Comparison of ENCODE assay signal across 25 mouse cellular contexts in genomic region chr1:166787945-166788344, GRCm38 (mm10).
DNase-seq lines count a peak whose midpoint lies in the region; ATAC-seq lines count a peak whose summit lies in the region.
"Had no signal": no experiment of that assay in that cellular context is flagged by ENCODE, and none has a peak within 500 bp of the region (broad histone marks: within the 10 kb centered on the region; RNA-seq: fewer than 3 reads in every experiment).

No protein-coding gene starts in this region.

- ATAC-seq in midbrain, embryonic 11.5 days (ENCODE audit: low FRiP score): no peak
- peak; percentile 32 to 48; a peak in 1 of 4 replicates for ATAC-seq in hematopoietic stem cell, adult 5-6 weeks (replicated peaks in 1 of 2; ENCODE audit: insufficient read depth in 1 of 2, low FRiP score in 2 of 2, low TSS enrichment in 1 of 2, low read depth in 1 of 2, poor library complexity in 2 of 2, severe bottlenecking in 2 of 2)
- ATAC-seq: activated CD4-positive, CD25-positive, alpha-beta regulatory T cell, adult 4 months; hindbrain, embryonic 16.5 days; intestine, postnatal 0 days; liver, postnatal 0 days; lung, postnatal 0 days; midbrain, embryonic 15.5 days had no signal

- DNase-seq in midbrain, embryonic 11.5 days (ENCODE audit: low spot score, missing footprints): peak; percentile 35
- no peak for DNase-seq in midbrain, embryonic 10.5 days (ENCODE audit: low spot score)
- peak; percentile 79 for DNase-seq in NIH3T3 (ENCODE audit: low read depth)
- DNase-seq in layer of hippocampus, postnatal 14 days (ENCODE audit: low spot score in 2 of 2): no peak
- DNase-seq in cerebellum, adult 9-10 months: no peak
- DNase-seq in B cell, adult 2 months: no peak
- DNase-seq: adrenal gland, postnatal 10 days; cerebellum, adult 11 months; cerebellum, postnatal 10 days; gastrocnemius, adult 2 months; liver; liver, postnatal 0 days; thymus, postnatal 36 days had no signal

- H3K9me3 ChIP-seq in midbrain, embryonic 11.5 days (ENCODE audit: control insufficient read depth, low read length): no peaks in the 10 kb centered on the region
- no peaks in the 10 kb centered on the region for H3K9me3 ChIP-seq in midbrain, embryonic 10.5 days (replicated peaks)
- H3K9me3 ChIP-seq: heart, embryonic 10.5 days; hindbrain, embryonic 10.5 days; limb, embryonic 10.5 days; megakaryocyte, embryonic 14.5 days; midbrain, embryonic 15.5 days; neural tube, embryonic 13.5 days had no signal

- no peak overlapping the region for H3K4me2 ChIP-seq in midbrain, embryonic 11.5 days
- H3K4me2 ChIP-seq: midbrain, embryonic 15.5 days; neural tube, embryonic 13.5 days had no signal

- H3K9ac ChIP-seq in midbrain, embryonic 11.5 days (ENCODE audit: low read length): no peak overlapping the region
- H3K9ac ChIP-seq: liver, postnatal 0 days; midbrain, embryonic 15.5 days; neural tube, embryonic 13.5 days had no signal

- 79% methylated on average over 1 of the region's 1 CpGs for WGBS in midbrain, embryonic 11.5 days
- WGBS in midbrain, embryonic 10.5 days: 87% methylated on average over 1 of the region's 1 CpGs

- H3K4me1 ChIP-seq in midbrain, embryonic 11.5 days (ENCODE audit: control insufficient read depth, insufficient read depth, low read length): peaks cover 6% of the 10 kb centered on the region
- H3K4me1 ChIP-seq in midbrain, embryonic 10.5 days: peaks cover 10% of the 10 kb centered on the region
- H3K4me1 ChIP-seq: heart, embryonic 10.5 days; limb, embryonic 10.5 days; neural tube, embryonic 13.5 days had no signal

- H3K27me3 ChIP-seq in midbrain, embryonic 11.5 days (ENCODE audit: control insufficient read depth, insufficient read depth, low read length): no peaks in the 10 kb centered on the region
- H3K27me3 ChIP-seq in midbrain, embryonic 10.5 days (ENCODE audit: low read depth, poor library complexity, severe bottlenecking): no peaks in the 10 kb centered on the region
- H3K27me3 ChIP-seq: megakaryocyte, embryonic 14.5 days; midbrain, embryonic 15.5 days; neural tube, embryonic 13.5 days had no signal

- H3K4me3 ChIP-seq in midbrain, embryonic 11.5 days (ENCODE audit: low read depth, low read length): no peak overlapping the region
- H3K4me3 ChIP-seq in midbrain, embryonic 10.5 days: no peak overlapping the region
- H3K4me3 ChIP-seq: gastrocnemius, adult 2 months; heart, embryonic 10.5 days; hindbrain, embryonic 10.5 days; limb, embryonic 10.5 days; megakaryocyte, embryonic 14.5 days; midbrain, embryonic 15.5 days; neural tube, embryonic 13.5 days had no signal

- H3K36me3 ChIP-seq in midbrain, embryonic 11.5 days (ENCODE audit: control insufficient read depth, insufficient read depth, low read length): no peaks in the 10 kb centered on the region
- no peaks in the 10 kb centered on the region for H3K36me3 ChIP-seq in midbrain, embryonic 10.5 days
- H3K36me3 ChIP-seq: heart, embryonic 10.5 days; hindbrain, embryonic 10.5 days; limb, embryonic 10.5 days; midbrain, embryonic 15.5 days; neural tube, embryonic 13.5 days had no signal

- H3K27ac ChIP-seq in midbrain, embryonic 11.5 days (ENCODE audit: low read depth, low read length): no peak overlapping the region
- no peak overlapping the region for H3K27ac ChIP-seq in midbrain, embryonic 10.5 days (replicated peaks)
- H3K27ac ChIP-seq: gastrocnemius, adult 2 months; heart, embryonic 10.5 days; hindbrain, embryonic 10.5 days; kidney, postnatal 0 days; limb, embryonic 10.5 days; midbrain, embryonic 15.5 days; neural tube, embryonic 13.5 days had no signal

Comparison
In these comparisons a context has a peak if more than half of its experiments do, and no peak if none do; other contexts are left out.
1. DNase-seq: peak in midbrain, embryonic 11.5 days (single experiment) and NIH3T3 (single experiment); none in midbrain, embryonic 10.5 days (single experiment), layer of hippocampus, postnatal 14 days (0 of 2), cerebellum, adult 9-10 months (single experiment) and B cell, adult 2 months (0 of 2).